Mouse (Mus musculus) liver, postnatal 0 days (tissue): Measurements from ENCODE around the gene Gm5426. TPM values are rescaled to one million over a fixed set of nuclear protein-coding genes. Genes with fewer than 3 reads are reported as not detected.
A peak's percentile ranks its signal among the peaks of the same experiment; 100 is the strongest.

ENCODE experiments used
- ATAC-seq: fragments of 200-750 bp; cut with Nextera tagmentation; 2 replicates; pipeline ENCODE4 v1.8.0; 2017; ENCODE audit warnings: mild to moderate bottlenecking, moderate library complexity
- DNase-seq: peaks from one replicate; pipeline ENCODE4 v3.0.0-alpha.2; 2016
- H3K27ac ChIP-seq: fragments of 300-500 bp; sonication (generic); 2 replicates; pipeline ENCODE4 v1.5.1; 2014; ENCODE audit warnings: antibody characterized with exemption, moderate library complexity, mild to moderate bottlenecking, low read depth
- H3K27me3 ChIP-seq: fragments of 300-500 bp; sonication (generic); 2 replicates; pipeline ENCODE4 v1.6.1; 2014; ENCODE audit warnings: low read length, control low read depth, mixed read lengths; ENCODE audit not compliant: insufficient read depth
- H3K36me3 ChIP-seq: fragments of 300-500 bp; sonication (generic); replicated peaks from 2 replicates; pipeline ENCODE4 v1.6.1; 2014; ENCODE audit warnings: mild to moderate bottlenecking, control low read depth, low read length, moderate library complexity, mixed read lengths; ENCODE audit not compliant: insufficient read depth
- H3K4me1 ChIP-seq: fragments of 300-500 bp; sonication (generic); 2 replicates; pipeline ENCODE4 v1.6.1; 2014; ENCODE audit warnings: antibody characterized with exemption, mild to moderate bottlenecking, control low read depth; ENCODE audit not compliant: insufficient read depth
- H3K4me2 ChIP-seq: fragments of 300-500 bp; sonication (generic); 2 replicates; pipeline ENCODE4 v1.6.1; 2014; ENCODE audit warnings: low read depth, mild to moderate bottlenecking, low read length, moderate library complexity, mixed read lengths
- H3K4me3 ChIP-seq: fragments of 300-500 bp; sonication (generic); 2 replicates; pipeline ENCODE4 v1.5.1; 2014; ENCODE audit warnings: low read depth, low read length
- H3K9ac ChIP-seq: fragments of 300-500 bp; sonication (generic); replicated peaks from 2 replicates; pipeline ENCODE4 v1.6.1; 2014; ENCODE audit warnings: mild to moderate bottlenecking, moderate library complexity
- H3K9me3 ChIP-seq: fragments of 300-500 bp; sonication (generic); 2 replicates; pipeline ENCODE4 v1.6.1; 2016; ENCODE audit warnings: mild to moderate bottlenecking, control low read depth, low read length, mixed read lengths
- CTCF ChIP-seq: sonication (generic); IDR thresholded peaks from 2 replicates; pipeline ENCODE4 v1.5.1; 2016; ENCODE audit warnings: antibody characterized with exemption, low read depth
- EP300 ChIP-seq: IDR thresholded peaks from 2 replicates; pipeline ENCODE4 v1.6.1; 2016; ENCODE audit warnings: antibody characterized with exemption, low read depth, mild to moderate bottlenecking
- WGBS: fragments of 180-500 bp; shearing (Covaris S2); extraction: QIAGEN DNeasy Blood & Tissue Kit; methylation state at CpG from one replicate; pipeline ENCODE4 v1.1.7; 2014; ENCODE audit not compliant: insufficient replicate concordance; 5-methylcytosine and 5-hydroxymethylcytosine counted together
- microRNA-seq: library from miRNA; unstranded; fragments of <30 nt; microRNA quantifications from one replicate; pipeline ENCODE4, GENCODE M21; 2016
- polyA plus RNA-seq: library from polyadenylated mRNA; unstranded; fragments of >200 nt; fragmentation: Nextera tagmentation; extraction: Ambion mirVana; gene quantifications from 2 replicates; pipeline ENCODE4 v1.2.1, GENCODE M21; 2015

Gene Gm5426
- polyA plus RNA-seq, 1 experiment from 2014 or later: not detected

- WGBS: 82% methylated on average over 6 of the region's 6 CpGs
- ATAC-seq: no peak
- DNase-seq: no peak
- H3K27me3 ChIP-seq: no peaks in the 10 kb centered on the region
- peak overlapping the region; percentile 69 for H3K27ac ChIP-seq
- peaks cover 20% of the 10 kb centered on the region for H3K4me1 ChIP-seq
- no peaks in the 10 kb centered on the region for H3K9me3 ChIP-seq
- H3K9ac ChIP-seq: no peak overlapping the region
- H3K4me2 ChIP-seq: no peak overlapping the region
- no peak overlapping the region for H3K4me3 ChIP-seq
- TF ChIP-seq CTCF (peak; percentile 30), EP300 (no peak)
- no peaks in the 10 kb centered on the region for H3K36me3 ChIP-seq
Observed at GRCm38 (mm10) chr10:96181883-96182628, 45.7 kb downstream of the Gm5426 start.

GRCm38 (mm10) chr10:96185026-96185425, 48.6 kb downstream of the Gm5426 start:
- DNase-seq (no peak), ATAC-seq (no peak)
- H3K9me3 ChIP-seq: no peaks in the 10 kb centered on the region
- 69% methylated on average over 2 of the region's 2 CpGs for WGBS
- TF ChIP-seq EP300: no peak
- TF ChIP-seq CTCF: no peak
- no peak overlapping the region for H3K4me3 ChIP-seq
- no peak overlapping the region for H3K27ac ChIP-seq
- H3K36me3 ChIP-seq: no peaks in the 10 kb centered on the region
- no peaks in the 10 kb centered on the region for H3K27me3 ChIP-seq
- no peak overlapping the region for H3K9ac ChIP-seq
- H3K4me1 ChIP-seq: peaks cover 30% of the 10 kb centered on the region
- no peak overlapping the region for H3K4me2 ChIP-seq

- Histone ChIP-seq H3K27ac (no peak overlapping the region), H3K4me2 (no peak overlapping the region), H3K36me3 (no peaks in the 10 kb centered on the region), H3K9me3 (no peaks in the 10 kb centered on the region), H3K9ac (no peak overlapping the region), H3K4me1 (peaks cover 26% of the 10 kb centered on the region), H3K4me3 (no peak overlapping the region), H3K27me3 (no peaks in the 10 kb centered on the region)
- TF ChIP-seq EP300 (peak; percentile 66; the same call in 1 of the 2 replicates), CTCF (no peak)
- DNase-seq (no peak), ATAC-seq (no peak)
- WGBS: 52% methylated on average over 3 of the region's 3 CpGs
Observed at GRCm38 (mm10) chr10:96185601-96186000, 49.2 kb downstream of the Gm5426 start.

Small RNAs within 50 kb of the gene (microRNA-seq; reads per million reads assigned to microRNA genes)
- gene Gm22913: not detected

Other genes starting within 250 kb of the Gm5426 start
- gene Eea1, start 196.0 kb upstream of the Gm5426 start, polyA plus RNA-seq: 9.9 and 10.3 TPM in 2 replicates